Mouse (Mus musculus) intestine, embryonic 14.5 days (tissue): ENCODE data around the gene Aldh3a2. TPM values are rescaled to one million over a fixed set of nuclear protein-coding genes. Genes with fewer than 3 reads are reported as not detected.
"Not testable (repeated sequence)": the region's sequence is repeated elsewhere in the genome, so short reads cannot be mapped to it uniquely, and the experiment has no call there.

Experiments
- ATAC-seq: fragments of 200-750 bp; cut with Nextera tagmentation; replicated peaks from 2 replicates; pipeline ENCODE4 v1.8.0; 2017; ENCODE audit warnings: low read depth, moderate number of reproducible peaks, moderate TSS enrichment, moderate library complexity; ENCODE audit not compliant: low FRiP score, low TSS enrichment
- DNase-seq: peaks from one replicate; pipeline ENCODE4 v3.0.0-alpha.2; 2018; ENCODE audit warnings: low spot score
- H3K27ac ChIP-seq: fragments of 300-500 bp; sonication (generic); 2 replicates; pipeline ENCODE4 v1.5.1; 2014; ENCODE audit warnings: low read depth, mild to moderate bottlenecking, control low read depth
- H3K27me3 ChIP-seq: fragments of 300-500 bp; sonication (generic); replicated peaks from 2 replicates; pipeline ENCODE4 v1.6.1; 2014; ENCODE audit warnings: low read length, control low read depth; ENCODE audit not compliant: control insufficient read depth, insufficient read depth
- H3K36me3 ChIP-seq: fragments of 300-500 bp; sonication (generic); 2 replicates; pipeline ENCODE4 v1.6.1; 2014; ENCODE audit warnings: low read length, control low read depth; ENCODE audit not compliant: control insufficient read depth, insufficient read depth
- H3K4me1 ChIP-seq: fragments of 300-500 bp; sonication (generic); replicated peaks from 2 replicates; pipeline ENCODE4 v1.6.1; 2014; ENCODE audit warnings: low read length, control low read depth, mixed read lengths; ENCODE audit not compliant: control insufficient read depth, insufficient read depth
- H3K4me2 ChIP-seq: fragments of 300-500 bp; sonication (generic); 2 replicates; pipeline ENCODE4 v1.6.1; 2014; ENCODE audit warnings: low read length
- H3K4me3 ChIP-seq: fragments of 300-500 bp; sonication (generic); 2 replicates; pipeline ENCODE4 v1.5.1; 2014; ENCODE audit warnings: low read depth, low read length, control low read depth, mixed read lengths
- H3K9ac ChIP-seq: fragments of 300-500 bp; sonication (generic); 2 replicates; pipeline ENCODE4 v1.6.1; 2014; ENCODE audit warnings: mild to moderate bottlenecking, low read length
- H3K9me3 ChIP-seq: fragments of 300-500 bp; sonication (generic); 2 replicates; pipeline ENCODE4 v1.6.1; 2016; ENCODE audit warnings: low read length, control low read depth; ENCODE audit not compliant: control insufficient read depth
- WGBS: fragments of 180-500 bp; shearing (Covaris S2); extraction: QIAGEN DNeasy Blood & Tissue Kit; methylation state at CpG from one replicate; pipeline ENCODE4 v1.1.7; 2014; 5-methylcytosine and 5-hydroxymethylcytosine counted together
- polyA plus RNA-seq: library from polyadenylated mRNA; unstranded; fragments of >200 nt; fragmentation: Nextera tagmentation; extraction: Ambion mirVana; gene quantifications from 2 replicates; pipeline ENCODE4 v1.2.1, GENCODE M21; 2014

Gene Aldh3a2
- polyA plus RNA-seq, 1 experiment from 2014 or later, result 47.9 TPM

- no peaks in the 10 kb centered on the region for H3K4me1 ChIP-seq
- no peak for DNase-seq
- no peaks in the 10 kb centered on the region for H3K36me3 ChIP-seq
- no peak overlapping the region for H3K27ac ChIP-seq
- 96% methylated on average over 1 of the region's 1 CpGs for WGBS
- H3K9me3 ChIP-seq, result no peaks in the 10 kb centered on the region
- H3K4me3 ChIP-seq, result no peak overlapping the region
- H3K27me3 ChIP-seq, result no peaks in the 10 kb centered on the region
- H3K4me2 ChIP-seq, result no peak overlapping the region
- no peak overlapping the region for H3K9ac ChIP-seq
- ATAC-seq, result no peak
Observed at GRCm38 (mm10) chr11:61183820-61184219, 83.4 kb downstream of the Aldh3a2 start.

GRCm38 (mm10) chr11:61181624-61182023 is 85.6 kb downstream of the Aldh3a2 start:
- H3K4me2 ChIP-seq, result no peak overlapping the region
- no peaks in the 10 kb centered on the region for H3K4me1 ChIP-seq
- DNase-seq (no peak), ATAC-seq (no peak)
- H3K36me3 ChIP-seq, result no peaks in the 10 kb centered on the region
- no peak overlapping the region for H3K9ac ChIP-seq
- no peaks in the 10 kb centered on the region for H3K27me3 ChIP-seq
- no peak overlapping the region for H3K27ac ChIP-seq
- H3K4me3 ChIP-seq, result no peak overlapping the region
- no peaks in the 10 kb centered on the region for H3K9me3 ChIP-seq

DNA sequence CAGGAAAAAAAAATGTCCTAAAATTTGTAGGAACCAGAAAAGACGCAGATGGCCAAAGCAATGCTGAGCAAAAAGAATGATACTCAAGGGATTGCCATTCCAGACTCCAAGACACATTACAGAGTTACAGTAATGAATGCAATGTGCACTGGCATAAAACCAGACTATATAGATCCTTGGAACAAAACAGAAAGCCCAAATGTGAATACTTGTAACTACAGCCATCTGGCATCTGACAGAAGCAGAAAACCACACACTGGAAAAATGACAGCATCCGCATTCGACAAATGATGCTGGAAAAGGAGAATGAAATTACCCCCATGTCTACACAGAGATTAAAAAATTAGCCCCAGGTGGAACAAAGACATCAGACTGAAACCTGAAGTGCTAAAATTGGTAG is 86.9 kb downstream of the Aldh3a2 start:
- no peak for ATAC-seq
- DNase-seq, result no peak
- H3K27me3 ChIP-seq, result no peaks in the 10 kb centered on the region
- no peak overlapping the region for H3K9ac ChIP-seq
- H3K36me3 ChIP-seq, result no peaks in the 10 kb centered on the region
- H3K4me3 ChIP-seq, result no peak overlapping the region
- no peaks in the 10 kb centered on the region for H3K9me3 ChIP-seq
- H3K4me1 ChIP-seq, result no peaks in the 10 kb centered on the region; the same call in 1 of the 2 replicates
- H3K27ac ChIP-seq, result no peak overlapping the region
- H3K4me2 ChIP-seq, result no peak overlapping the region
- 87% methylated on average over 3 of the region's 3 CpGs for WGBS

DNA sequence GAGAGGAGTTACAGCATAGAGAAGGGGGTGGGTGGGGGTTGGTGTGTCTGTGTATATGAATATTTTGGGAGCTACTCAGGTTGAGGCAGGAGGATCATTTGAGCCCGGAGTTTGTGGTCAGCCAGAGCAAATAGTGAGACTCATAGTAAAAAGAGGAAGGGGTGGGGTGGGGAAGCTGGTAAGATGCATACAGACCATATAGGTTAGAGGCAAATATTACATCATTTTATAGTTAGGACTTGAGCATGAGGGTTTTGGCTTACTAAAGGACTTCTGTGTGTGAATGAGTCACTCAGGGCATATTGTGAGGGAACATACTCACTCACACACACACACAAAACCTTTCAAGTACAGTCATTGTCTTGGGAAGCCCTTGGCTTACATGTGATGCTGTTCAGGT is 90.9 kb downstream of the Aldh3a2 start:
- H3K9me3 ChIP-seq, result no peaks in the 10 kb centered on the region
- no peak for DNase-seq
- no peaks in the 10 kb centered on the region for H3K27me3 ChIP-seq
- no peak overlapping the region for H3K4me3 ChIP-seq
- 88% methylated on average over 1 of the region's 1 CpGs for WGBS
- no peak overlapping the region for H3K9ac ChIP-seq
- no peaks in the 10 kb centered on the region for H3K36me3 ChIP-seq
- peaks cover 16% of the 10 kb centered on the region for H3K4me1 ChIP-seq
- no peak for ATAC-seq
- H3K27ac ChIP-seq, result no peak overlapping the region
- no peak overlapping the region for H3K4me2 ChIP-seq

DNA sequence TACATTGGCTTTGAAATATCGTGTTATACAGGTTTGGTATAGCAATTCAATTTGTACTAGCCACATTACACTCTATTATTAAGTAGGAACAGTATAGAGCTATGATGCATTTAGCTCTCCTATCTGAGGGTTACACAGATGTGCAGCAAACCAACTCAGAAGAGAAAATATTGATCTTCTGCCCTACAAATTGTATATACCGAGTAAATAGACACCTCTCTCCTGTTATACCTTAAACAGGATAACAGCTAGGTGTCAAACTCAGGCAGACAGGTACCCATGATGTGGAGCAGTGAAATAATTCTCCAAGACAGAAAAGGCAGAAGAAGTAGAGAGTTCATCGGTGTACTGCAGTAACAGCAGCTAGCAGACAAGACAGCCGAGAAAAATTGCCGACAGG is 91.5 kb downstream of the Aldh3a2 start:
- peak overlapping the region; percentile 100 for H3K4me3 ChIP-seq
- H3K4me2 ChIP-seq, result peak overlapping the region; percentile 47
- DNase-seq (no peak), ATAC-seq (no peak)
- no peak overlapping the region for H3K27ac ChIP-seq
- H3K9ac ChIP-seq, result no peak overlapping the region
- peaks cover 21% of the 10 kb centered on the region for H3K4me1 ChIP-seq
- no peaks in the 10 kb centered on the region for H3K36me3 ChIP-seq
- 74% methylated on average over 5 of the region's 5 CpGs for WGBS
- no peaks in the 10 kb centered on the region for H3K27me3 ChIP-seq
- H3K9me3 ChIP-seq, result no peaks in the 10 kb centered on the region

DNA sequence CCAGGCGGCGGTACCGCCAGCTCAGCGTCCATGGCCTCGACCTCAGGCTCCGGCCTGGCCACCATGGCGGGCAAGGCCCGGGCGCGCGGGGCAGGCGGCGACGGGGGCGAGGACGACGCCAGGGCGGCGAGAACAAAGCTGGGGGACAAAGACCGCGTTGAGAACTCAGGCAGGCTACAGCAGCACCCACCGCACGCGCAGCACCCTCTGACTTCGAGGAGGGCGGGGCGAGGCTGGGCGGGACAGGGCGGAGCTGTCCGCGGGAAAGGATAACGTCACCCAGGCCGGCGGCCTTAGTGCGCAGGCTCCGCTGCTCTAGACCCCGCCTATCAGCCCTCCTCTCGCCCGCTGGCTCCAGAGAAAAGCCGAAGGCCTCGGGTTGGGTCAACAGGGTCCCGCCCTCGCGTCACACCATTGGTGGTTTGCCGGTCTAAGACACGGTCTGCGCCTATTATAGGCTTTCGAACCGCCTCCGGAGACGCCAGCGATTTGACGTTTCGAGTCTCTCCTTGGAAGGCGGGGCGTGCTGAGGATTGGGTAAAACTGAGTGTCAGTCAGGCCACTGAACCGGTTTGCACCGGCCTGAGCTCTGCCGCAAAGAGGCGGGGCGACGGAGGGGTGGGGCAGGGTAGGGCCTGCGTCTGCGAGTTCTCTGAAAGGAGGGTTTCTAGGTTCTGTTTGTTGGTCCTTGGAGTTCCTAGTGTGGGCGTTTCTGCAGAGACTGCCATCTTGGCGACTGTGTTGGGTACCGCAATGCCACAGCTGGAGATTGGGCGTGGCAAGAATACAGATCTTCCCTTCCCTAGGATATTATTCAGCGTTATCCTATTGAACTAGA is 92.2 kb downstream of the Aldh3a2 start, which contains the start of gene Usp22:
TSS of gene Usp22 (minus strand) at position 235 of the 838 bp plus-strand sequence.
- ATAC-seq (peak; percentile 98), DNase-seq (peak; percentile 98)
- under 1% methylated on average over 65 of the region's 69 CpGs for WGBS
- peak within 1 kb of the TSS; percentile 100 for H3K4me3 ChIP-seq
- H3K9ac ChIP-seq, result peak within 1 kb of the TSS; percentile 99
- no peaks in the 10 kb centered on the region for H3K36me3 ChIP-seq
- no peaks in the 10 kb centered on the region for H3K9me3 ChIP-seq
- H3K4me2 ChIP-seq, result peak within 1 kb of the TSS; percentile 53
- H3K4me1 ChIP-seq, result peaks cover 21% of the 10 kb centered on the region
- peak within 1 kb of the TSS; percentile 98 for H3K27ac ChIP-seq
- H3K27me3 ChIP-seq, result no peaks in the 10 kb centered on the region

- no peaks in the 10 kb centered on the region for H3K27me3 ChIP-seq
- ATAC-seq (peak; percentile 38), DNase-seq (peak; percentile 94)
- WGBS, result under 1% methylated on average over 28 of the region's 28 CpGs
- H3K27ac ChIP-seq, result peak overlapping the region; percentile 98
- H3K9me3 ChIP-seq, result no peaks in the 10 kb centered on the region
- peak overlapping the region; percentile 99 for H3K9ac ChIP-seq
- H3K36me3 ChIP-seq, result no peaks in the 10 kb centered on the region
- H3K4me2 ChIP-seq, result peak overlapping the region; percentile 53
- peaks cover 21% of the 10 kb centered on the region for H3K4me1 ChIP-seq
- H3K4me3 ChIP-seq, result peak overlapping the region; percentile 100
Observed at GRCm38 (mm10) chr11:61174291-61174820, 92.9 kb downstream of the Aldh3a2 start.

DNA sequence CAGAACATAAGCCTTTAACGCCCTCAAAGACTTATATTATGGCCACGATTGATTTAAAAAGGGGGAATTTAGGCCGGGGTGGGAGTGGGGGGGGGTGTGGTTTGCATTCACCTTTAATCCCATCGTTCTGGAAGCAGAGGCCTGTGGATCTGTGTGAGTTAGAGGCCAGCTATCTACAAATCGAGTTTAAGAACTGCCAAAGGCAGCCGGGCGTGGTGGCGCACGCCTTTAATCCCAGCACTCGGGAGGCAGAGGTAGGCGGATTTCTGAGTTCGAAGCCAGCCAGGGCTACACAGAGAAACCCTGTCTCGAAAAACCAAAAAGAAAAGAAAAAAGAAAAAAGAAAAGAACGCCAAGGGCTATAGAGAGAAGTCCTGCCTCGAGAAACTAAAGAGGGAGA is 93.8 kb downstream of the Aldh3a2 start:
- Histone ChIP-seq H3K4me1 (peaks cover 24% of the 10 kb centered on the region), H3K4me2 (peak overlapping the region; percentile 53), H3K4me3 (peak overlapping the region; percentile 100)
- not testable (repeated sequence) for H3K27me3 ChIP-seq, ATAC-seq, DNase-seq, H3K27ac ChIP-seq, H3K9ac ChIP-seq, H3K9me3 ChIP-seq, H3K36me3 ChIP-seq
- 32% methylated on average over 15 of the region's 15 CpGs for WGBS
